15 mouse cellular contexts compared by ENCODE assay signal in the genomic region with DNA sequence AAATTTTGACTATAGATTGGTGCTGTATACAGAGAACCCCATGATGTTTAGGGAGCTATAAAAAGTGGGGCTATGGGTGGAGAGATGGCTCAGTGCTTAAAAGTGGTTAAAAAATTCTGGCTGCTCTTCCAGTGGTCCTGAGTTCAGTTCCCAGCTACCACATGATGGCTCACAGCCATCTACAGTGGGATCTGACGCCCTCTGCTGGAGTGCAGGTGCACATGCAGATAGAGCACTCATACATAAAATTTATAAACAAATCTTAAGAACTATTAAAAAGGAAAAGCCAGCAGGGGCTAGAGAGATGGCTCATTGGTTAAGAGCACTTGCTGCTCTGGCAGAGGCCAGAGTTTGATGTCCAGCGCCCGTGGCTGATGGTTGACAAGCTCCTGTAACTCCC. TPM values are rescaled to one million over a fixed set of nuclear protein-coding genes. Genes with fewer than 3 reads are reported as not detected.
DNase-seq lines count a peak whose midpoint lies in the region; ATAC-seq and TF ChIP-seq lines count a peak whose summit lies in the region.
"Had no signal": no experiment of that assay in that cellular context is flagged by ENCODE, and none has a peak within 500 bp of the region (broad histone marks: within the 10 kb centered on the region; RNA-seq: fewer than 3 reads in every experiment).

No protein-coding gene starts in this region.

- no peak overlapping the region for H3K9ac ChIP-seq in ES-Bruce4 (ENCODE audit: low read depth, poor library complexity, severe bottlenecking)

- H3K27ac ChIP-seq in layer of hippocampus, adult 2 months = no peak overlapping the region
- H3K27ac ChIP-seq in ES-Bruce4 (ENCODE audit: insufficient read depth, low read length) = no peak overlapping the region
- H3K27ac ChIP-seq in embryonic fibroblast, embryonic 13.5 days (ENCODE audit: insufficient read depth, low read length) = no peak overlapping the region
- H3K27ac ChIP-seq: forebrain, embryonic 10.5 days had no signal

- ATAC-seq in CD4-positive, CD25-positive, alpha-beta regulatory T cell, adult 4 months = no peak

- peaks cover 20% of the 10 kb centered on the region for H3K36me3 ChIP-seq in ES-Bruce4 (ENCODE audit: control insufficient read depth, insufficient read depth, low read length, poor library complexity, severe bottlenecking)

- DNase-seq in CD4-positive, CD25-positive, alpha-beta regulatory T cell, adult 2 months (ENCODE audit: low read depth, low spot score) = peak; percentile 20
- DNase-seq in layer of hippocampus, adult 2 months (ENCODE audit: low spot score in 2 of 2) = no peak
- DNase-seq in layer of hippocampus, adult 9-10 months (ENCODE audit: low spot score) = no peak
- DNase-seq in ovary, postnatal 10 days (ENCODE audit: low spot score) = no peak
- DNase-seq in frontal cortex, adult 2 months (ENCODE audit: extremely low spot score in 1 of 2, low spot score in 1 of 2) = no peak
- DNase-seq: cerebellum, adult 9-10 months; kidney, adult 9 months; layer of hippocampus, adult 9-11 months; lung, postnatal 36 days; midbrain, embryonic 14.5 days; right cerebral cortex, adult 18-20 months had no signal

- TF ChIP-seq CTCF in layer of hippocampus, adult 2 months (conservative IDR thresholded peaks at IDR 0.05) = peak; percentile 68
- TF ChIP-seq CTCF in ES-Bruce4 (IDR thresholded peaks at IDR 0.05; ENCODE audit: low read depth, low read length) = peak; percentile 62
- peak; percentile 43; the same call in 1 of the 2 replicates for TF ChIP-seq CTCF in embryonic fibroblast, embryonic 13.5 days (IDR thresholded peaks at IDR 0.05; ENCODE audit: borderline replicate concordance, insufficient read depth, low read length)

- H3K4me1 ChIP-seq in ES-Bruce4 (ENCODE audit: control insufficient read depth, insufficient read depth, low read length) = no peaks in the 10 kb centered on the region
- no peaks in the 10 kb centered on the region for H3K4me1 ChIP-seq in embryonic fibroblast, embryonic 13.5 days (ENCODE audit: control insufficient read depth, insufficient read depth, low read length)

- H3K9me3 ChIP-seq in ES-Bruce4 (replicated peaks; ENCODE audit: control insufficient read depth, insufficient read depth, low read length, poor library complexity, severe bottlenecking) = no peaks in the 10 kb centered on the region

- no peak for TF ChIP-seq POLR2A in ES-Bruce4 (IDR thresholded peaks at IDR 0.05; ENCODE audit: insufficient read depth, low read length)
- TF ChIP-seq POLR2A in embryonic fibroblast, embryonic 13.5 days (IDR thresholded peaks at IDR 0.05; ENCODE audit: low read depth, low read length) = no peak

- no peak for TF ChIP-seq EP300 in ES-Bruce4 (IDR thresholded peaks at IDR 0.05; ENCODE audit: insufficient read depth, low read depth, low read length)

- H3K27me3 ChIP-seq in ES-Bruce4 (ENCODE audit: control insufficient read depth, insufficient read depth, low read length, poor library complexity, severe bottlenecking) = no peaks in the 10 kb centered on the region

- no peak overlapping the region for H3K4me3 ChIP-seq in layer of hippocampus, adult 2 months
- no peak overlapping the region for H3K4me3 ChIP-seq in ES-Bruce4 (ENCODE audit: low read depth, low read length)
- no peak overlapping the region for H3K4me3 ChIP-seq in embryonic fibroblast, embryonic 13.5 days (ENCODE audit: insufficient read depth, low read length)
- H3K4me3 ChIP-seq: forebrain, embryonic 10.5 days had no signal

RNA-seq across cellular contexts. Expression of a gene that starts 28.1 kb away (rescaled TPM):
- polyA plus RNA-seq in CD4-positive, CD25-positive, alpha-beta regulatory T cell, adult 4 months (2017; shearing (Covaris generic)) = 10 to 100 TPM; 15.3 to 16.8 TPM
- 10 to 100 TPM; 51.5 to 53.0 TPM for total RNA-seq in layer of hippocampus, adult 2 months (2021)
- polyA plus RNA-seq in ES-Bruce4 (2011; ENCODE audit: insufficient read depth, insufficient read length, low read depth, missing spikeins) = 20.4 and 23.3 TPM in 2 replicates
- 56.1 and 62.0 TPM in 2 replicates for polyA plus RNA-seq in embryonic fibroblast, embryonic 13.5 days (2011; ENCODE audit: insufficient read length, low read depth, missing spikeins)
- 61.8 and 66.5 TPM in 2 replicates for polyA plus RNA-seq in frontal cortex, adult 2 months (2012; rRNA removed)

RNA-seq across cellular contexts. Expression of a gene that starts 29.5 kb away (rescaled TPM):
- 10 to 100 TPM; 36.0 to 40.7 TPM for polyA plus RNA-seq in CD4-positive, CD25-positive, alpha-beta regulatory T cell, adult 4 months (2017; shearing (Covaris generic))
- 100 to 1,000 TPM; 105 to 114 TPM for total RNA-seq in layer of hippocampus, adult 2 months (2021)
- 58.9 and 59.3 TPM in 2 replicates for polyA plus RNA-seq in ES-Bruce4 (2011; ENCODE audit: insufficient read depth, insufficient read length, low read depth, missing spikeins)
- 49.5 and 70.6 TPM in 2 replicates for polyA plus RNA-seq in embryonic fibroblast, embryonic 13.5 days (2011; ENCODE audit: insufficient read length, low read depth, missing spikeins)
- 62.3 and 65.0 TPM in 2 replicates for polyA plus RNA-seq in frontal cortex, adult 2 months (2012; rRNA removed)

RNA-seq across cellular contexts. Expression of a gene that starts 52.0 kb away (rescaled TPM):
- polyA plus RNA-seq in CD4-positive, CD25-positive, alpha-beta regulatory T cell, adult 4 months (2017; shearing (Covaris generic)) = 1 to 10 TPM in 1 of 2 experiments, not detected in 1; 1.6 TPM
- 1 to 10 TPM; 7.4 to 9.2 TPM for total RNA-seq in layer of hippocampus, adult 2 months (2021)
- polyA plus RNA-seq in ES-Bruce4 (2011; ENCODE audit: insufficient read depth, insufficient read length, low read depth, missing spikeins) = 0.72 and 1.7 TPM in 2 replicates
- polyA plus RNA-seq in embryonic fibroblast, embryonic 13.5 days (2011; ENCODE audit: insufficient read length, low read depth, missing spikeins) = 0.30 and 1.1 TPM in 2 replicates
- polyA plus RNA-seq in frontal cortex, adult 2 months (2012; rRNA removed) = 7.1 and 9.3 TPM in 2 replicates

RNA-seq across cellular contexts. Expression of a gene that starts 55.9 kb away (rescaled TPM):
- polyA plus RNA-seq in CD4-positive, CD25-positive, alpha-beta regulatory T cell, adult 4 months (2017; shearing (Covaris generic)) = 1 to 10 TPM; 1.3 TPM
- total RNA-seq in layer of hippocampus, adult 2 months (2021) = 10 to 100 TPM; 51.2 to 52.4 TPM
- 3.4 and 5.6 TPM in 2 replicates for polyA plus RNA-seq in ES-Bruce4 (2011; ENCODE audit: insufficient read depth, insufficient read length, low read depth, missing spikeins)
- 7.6 and 7.9 TPM in 2 replicates for polyA plus RNA-seq in embryonic fibroblast, embryonic 13.5 days (2011; ENCODE audit: insufficient read length, low read depth, missing spikeins)
- 25.7 and 26.6 TPM in 2 replicates for polyA plus RNA-seq in frontal cortex, adult 2 months (2012; rRNA removed)
